Mouse (Mus musculus) retina, adult 2 months (tissue): ENCODE data around the gene Gm20816.
"Not testable (repeated sequence)": the region's sequence is repeated elsewhere in the genome, so short reads cannot be mapped to it uniquely, and the experiment has no call there.

ENCODE experiments used
- DNase-seq: peaks from one replicate; pipeline ENCODE4 v3.0.0-alpha.2; 2012; ENCODE audit warnings: low read depth, low spot score

The Gm20816 gene

GRCm38 (mm10) chrY:68537655-68538054, at the start of gene Gm20816:
Gm20816 (plus strand) TSS chrY:68537955.
- DNase-seq = not testable (repeated sequence)
